Mouse (Mus musculus): Measurements from ENCODE around the gene Tff1. TPM values are rescaled to one million over a fixed set of nuclear protein-coding genes. Genes with fewer than 3 reads are reported as not detected.

Tff1 gene
- not detected in 2 replicates for polyA plus RNA-seq (2012; rRNA removed)

- Histone ChIP-seq H3K27ac (ENCODE audit: insufficient read depth, low read length) (no peak within 1 kb of the TSS), H3K27me3 (ENCODE audit: control insufficient read depth, insufficient read depth, low read length) (no peaks in the 10 kb centered on the region), H3K4me1 (ENCODE audit: control insufficient read depth, insufficient read depth, low read length) (no peaks in the 10 kb centered on the region), H3K4me3 (replicated peaks; ENCODE audit: insufficient read depth, low read depth, low read length) (no peak within 1 kb of the TSS)
- DNase-seq, result no peak
- 93% methylated on average over 6 of the region's 6 CpGs for WGBS
- TF ChIP-seq POLR2A (IDR thresholded peaks at IDR 0.05; ENCODE audit: borderline replicate concordance, insufficient read depth, low read length) (no peak), CTCF (IDR thresholded peaks at IDR 0.05; ENCODE audit: borderline replicate concordance, insufficient read depth, low read depth, low read length) (no peak)
Observed at GRCm38 (mm10) chr17:31165127-31165526, at the start of gene Tff1. TSS of gene Tff1 (minus strand) at chr17:31165277.

GRCm38 (mm10) chr17:31211881-31212280 is 46.8 kb upstream of the Tff1 start:
- H3K27me3 ChIP-seq (ENCODE audit: control insufficient read depth, insufficient read depth, low read length), result no peaks in the 10 kb centered on the region
- H3K4me3 ChIP-seq (replicated peaks; ENCODE audit: insufficient read depth, low read depth, low read length), result no peak overlapping the region
- H3K27ac ChIP-seq (ENCODE audit: insufficient read depth, low read length), result no peak overlapping the region
- DNase-seq, result no peak
- WGBS, result 90% methylated on average over 6 of the region's 6 CpGs
- TF ChIP-seq CTCF (IDR thresholded peaks at IDR 0.05; ENCODE audit: borderline replicate concordance, insufficient read depth, low read depth, low read length) (no peak), POLR2A (IDR thresholded peaks at IDR 0.05; ENCODE audit: borderline replicate concordance, insufficient read depth, low read length) (no peak)
- H3K4me1 ChIP-seq (ENCODE audit: control insufficient read depth, insufficient read depth, low read length), result 0 out of 2 replicates have a peak, but pooled peaks cover 2% of the 10 kb centered on the region

GRCm38 (mm10) chr17:31210299-31210698 is 45.2 kb upstream of the Tff1 start:
- H3K27me3 ChIP-seq (ENCODE audit: control insufficient read depth, insufficient read depth, low read length), result no peaks in the 10 kb centered on the region
- H3K4me1 ChIP-seq (ENCODE audit: control insufficient read depth, insufficient read depth, low read length), result no peaks in the 10 kb centered on the region
- no peak overlapping the region for H3K27ac ChIP-seq (ENCODE audit: insufficient read depth, low read length)
- TF ChIP-seq CTCF (IDR thresholded peaks at IDR 0.05; ENCODE audit: borderline replicate concordance, insufficient read depth, low read depth, low read length) (no peak), POLR2A (IDR thresholded peaks at IDR 0.05; ENCODE audit: borderline replicate concordance, insufficient read depth, low read length) (no peak)
- DNase-seq, result no peak
- WGBS, result 93% methylated on average over 7 of the region's 7 CpGs
- no peak overlapping the region for H3K4me3 ChIP-seq (replicated peaks; ENCODE audit: insufficient read depth, low read depth, low read length)

- Histone ChIP-seq H3K4me1 (ENCODE audit: control insufficient read depth, insufficient read depth, low read length) (no peaks in the 10 kb centered on the region), H3K4me3 (replicated peaks; ENCODE audit: insufficient read depth, low read depth, low read length) (no peak overlapping the region), H3K27me3 (ENCODE audit: control insufficient read depth, insufficient read depth, low read length) (no peaks in the 10 kb centered on the region), H3K27ac (ENCODE audit: insufficient read depth, low read length) (no peak overlapping the region)
- no peak for DNase-seq
- TF ChIP-seq POLR2A (IDR thresholded peaks at IDR 0.05; ENCODE audit: borderline replicate concordance, insufficient read depth, low read length), result no peak
- no peak for TF ChIP-seq CTCF (IDR thresholded peaks at IDR 0.05; ENCODE audit: borderline replicate concordance, insufficient read depth, low read depth, low read length)
- 93% methylated on average over 11 of the region's 11 CpGs for WGBS
Observed at GRCm38 (mm10) chr17:31209376-31209930, 44.4 kb upstream of the Tff1 start.

- no peak for DNase-seq
- no peak overlapping the region for H3K27ac ChIP-seq (ENCODE audit: insufficient read depth, low read length)
- no peak for TF ChIP-seq CTCF (IDR thresholded peaks at IDR 0.05; ENCODE audit: borderline replicate concordance, insufficient read depth, low read depth, low read length)
- no peak for TF ChIP-seq POLR2A (IDR thresholded peaks at IDR 0.05; ENCODE audit: borderline replicate concordance, insufficient read depth, low read length)
- no peaks in the 10 kb centered on the region for H3K27me3 ChIP-seq (ENCODE audit: control insufficient read depth, insufficient read depth, low read length)
- H3K4me1 ChIP-seq (ENCODE audit: control insufficient read depth, insufficient read depth, low read length), result no peaks in the 10 kb centered on the region
- WGBS, result 90% methylated on average over 8 of the region's 8 CpGs
- no peak overlapping the region for H3K4me3 ChIP-seq (replicated peaks; ENCODE audit: insufficient read depth, low read depth, low read length)
Observed at GRCm38 (mm10) chr17:31208654-31209053, 43.6 kb upstream of the Tff1 start.

- 61% methylated on average over 12 of the region's 12 CpGs for WGBS
- Histone ChIP-seq H3K4me3 (replicated peaks; ENCODE audit: insufficient read depth, low read depth, low read length) (no peak within 1 kb of the TSS), H3K4me1 (ENCODE audit: control insufficient read depth, insufficient read depth, low read length) (no peaks in the 10 kb centered on the region), H3K27me3 (ENCODE audit: control insufficient read depth, insufficient read depth, low read length) (no peaks in the 10 kb centered on the region), H3K27ac (ENCODE audit: insufficient read depth, low read length) (no peak within 1 kb of the TSS)
- DNase-seq, result no peak
- no peak for TF ChIP-seq POLR2A (IDR thresholded peaks at IDR 0.05; ENCODE audit: borderline replicate concordance, insufficient read depth, low read length)
- TF ChIP-seq CTCF (IDR thresholded peaks at IDR 0.05; ENCODE audit: borderline replicate concordance, insufficient read depth, low read depth, low read length), result no peak
Observed at GRCm38 (mm10) chr17:31207771-31208334, 42.8 kb upstream of the Tff1 start, which contains the start of gene Ubash3a. TSS of gene Ubash3a (plus strand) at chr17:31207873.

GRCm38 (mm10) chr17:31198877-31199276 is 33.8 kb upstream of the Tff1 start, which contains the start of gene Tmprss3:
TSS of gene Tmprss3 (minus strand) at chr17:31198977.
- Histone ChIP-seq H3K4me1 (ENCODE audit: control insufficient read depth, insufficient read depth, low read length) (no peaks in the 10 kb centered on the region), H3K27ac (ENCODE audit: insufficient read depth, low read length) (no peak within 1 kb of the TSS)
- WGBS, result 84% methylated on average over 11 of the region's 11 CpGs

GRCm38 (mm10) chr17:31196283-31196682 is 31.2 kb upstream of the Tff1 start:
- 94% methylated on average over 7 of the region's 7 CpGs for WGBS
- Histone ChIP-seq H3K4me1 (ENCODE audit: control insufficient read depth, insufficient read depth, low read length) (no peaks in the 10 kb centered on the region), H3K27ac (ENCODE audit: insufficient read depth, low read length) (no peak overlapping the region), H3K4me3 (replicated peaks; ENCODE audit: insufficient read depth, low read depth, low read length) (no peak overlapping the region), H3K27me3 (ENCODE audit: control insufficient read depth, insufficient read depth, low read length) (no peaks in the 10 kb centered on the region)
- DNase-seq, result no peak
- TF ChIP-seq POLR2A (IDR thresholded peaks at IDR 0.05; ENCODE audit: borderline replicate concordance, insufficient read depth, low read length) (no peak), CTCF (IDR thresholded peaks at IDR 0.05; ENCODE audit: borderline replicate concordance, insufficient read depth, low read depth, low read length) (no peak)

More at GRCm38 (mm10) chr17:31198877-31199276, 33.8 kb upstream of the Tff1 start, which contains the start of gene Tmprss3:
- Histone ChIP-seq H3K4me3 (replicated peaks; ENCODE audit: insufficient read depth, low read depth, low read length) (no peak within 1 kb of the TSS), H3K27me3 (ENCODE audit: control insufficient read depth, insufficient read depth, low read length) (no peaks in the 10 kb centered on the region)
- TF ChIP-seq CTCF (IDR thresholded peaks at IDR 0.05; ENCODE audit: borderline replicate concordance, insufficient read depth, low read depth, low read length) (no peak), POLR2A (IDR thresholded peaks at IDR 0.05; ENCODE audit: borderline replicate concordance, insufficient read depth, low read length) (no peak)
- no peak for DNase-seq
